Mouse (Mus musculus) inflammation-experienced regulatory T-cells, adult 6 months (primary cell): Measurements from ENCODE around the gene Rasa2. TPM values are rescaled to one million over a fixed set of nuclear protein-coding genes. Genes with fewer than 3 reads are reported as not detected.

Experiments
- ATAC-seq: one replicate; pipeline ENCODE4 v1.8.0; 2017
- polyA plus RNA-seq, 3 experiments: library from polyadenylated mRNA; unstranded; fragments of 100-300 nt; shearing (Covaris generic); gene quantifications; one replicate each; pipeline ENCODE4 v1.2.1; 2017

The Rasa2 gene
- polyA plus RNA-seq, 3 experiments from 2014 or later = 31.5 to 41.1 (median 34.3) TPM

- ATAC-seq = no peak
Observed at GRCm38 (mm10) chr9:96638508-96638907, 7.1 kb upstream of the Rasa2 start.

- no peak for ATAC-seq
Observed at GRCm38 (mm10) chr9:96637157-96637548, 5.7 kb upstream of the Rasa2 start.

DNA sequence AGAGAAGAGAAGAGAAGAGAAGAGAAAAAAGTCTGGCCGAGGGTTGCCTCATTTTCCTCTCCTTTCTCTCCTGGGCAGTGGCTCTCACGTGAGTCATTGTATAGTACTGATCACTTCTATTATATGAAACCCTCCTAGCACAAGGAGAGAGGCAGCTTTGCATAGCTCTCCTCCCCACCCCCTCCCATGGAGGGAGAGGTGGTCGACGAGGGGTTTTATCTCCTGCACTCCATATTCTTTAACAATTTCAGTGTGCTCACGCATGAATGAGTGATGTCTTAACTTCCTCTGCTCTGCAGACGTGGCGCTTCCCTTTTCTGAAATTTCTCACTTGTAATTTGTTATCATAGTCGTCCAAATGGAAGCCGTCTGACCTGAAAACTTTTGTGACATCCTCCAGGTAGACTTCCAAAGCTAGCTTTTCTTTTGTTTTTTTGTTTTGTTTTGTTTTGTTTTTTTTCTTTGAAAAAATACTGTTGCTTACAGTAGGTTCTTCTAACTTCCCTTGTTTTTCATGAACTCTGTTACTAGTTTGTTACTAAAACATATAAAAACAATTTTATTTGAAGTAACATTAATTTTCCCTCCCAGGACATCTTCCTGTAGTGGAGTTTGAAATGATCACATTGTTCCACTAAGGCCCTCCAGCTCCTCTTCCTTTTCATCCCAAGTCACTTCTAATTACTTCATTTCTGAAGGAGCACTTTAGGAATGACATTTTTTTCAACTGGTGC is 5.2 kb upstream of the Rasa2 start:
- ATAC-seq = no peak

DNA sequence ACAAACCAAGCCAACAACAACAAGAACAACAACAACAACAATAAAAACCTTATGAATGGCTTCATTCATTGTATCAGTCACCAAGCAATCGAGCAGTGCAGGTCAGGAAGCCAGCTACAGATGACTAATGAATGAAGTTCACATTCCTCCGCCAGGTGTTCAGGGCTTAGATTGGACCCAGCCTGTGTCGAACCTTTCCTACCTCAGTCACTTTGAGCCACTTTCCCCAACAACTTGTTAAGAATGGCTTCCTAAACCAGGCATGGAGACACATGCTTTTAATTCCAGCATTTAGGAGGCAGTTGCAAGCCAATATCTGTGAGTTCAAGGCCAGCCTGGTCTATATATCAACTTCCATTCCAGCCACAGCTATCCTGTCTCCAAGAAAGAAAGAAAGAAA is 4.5 kb upstream of the Rasa2 start:
- no peak for ATAC-seq

- ATAC-seq = no peak
Observed at GRCm38 (mm10) chr9:96635176-96635575, 3.8 kb upstream of the Rasa2 start.

- no peak for ATAC-seq
Observed at GRCm38 (mm10) chr9:96633771-96634170, 2.4 kb upstream of the Rasa2 start.

- ATAC-seq = no peak
Observed at GRCm38 (mm10) chr9:96632756-96633155, 1.3 kb upstream of the Rasa2 start.

- ATAC-seq = no peak
Observed at GRCm38 (mm10) chr9:96632073-96632690, 765 bp upstream of the Rasa2 start.

DNA sequence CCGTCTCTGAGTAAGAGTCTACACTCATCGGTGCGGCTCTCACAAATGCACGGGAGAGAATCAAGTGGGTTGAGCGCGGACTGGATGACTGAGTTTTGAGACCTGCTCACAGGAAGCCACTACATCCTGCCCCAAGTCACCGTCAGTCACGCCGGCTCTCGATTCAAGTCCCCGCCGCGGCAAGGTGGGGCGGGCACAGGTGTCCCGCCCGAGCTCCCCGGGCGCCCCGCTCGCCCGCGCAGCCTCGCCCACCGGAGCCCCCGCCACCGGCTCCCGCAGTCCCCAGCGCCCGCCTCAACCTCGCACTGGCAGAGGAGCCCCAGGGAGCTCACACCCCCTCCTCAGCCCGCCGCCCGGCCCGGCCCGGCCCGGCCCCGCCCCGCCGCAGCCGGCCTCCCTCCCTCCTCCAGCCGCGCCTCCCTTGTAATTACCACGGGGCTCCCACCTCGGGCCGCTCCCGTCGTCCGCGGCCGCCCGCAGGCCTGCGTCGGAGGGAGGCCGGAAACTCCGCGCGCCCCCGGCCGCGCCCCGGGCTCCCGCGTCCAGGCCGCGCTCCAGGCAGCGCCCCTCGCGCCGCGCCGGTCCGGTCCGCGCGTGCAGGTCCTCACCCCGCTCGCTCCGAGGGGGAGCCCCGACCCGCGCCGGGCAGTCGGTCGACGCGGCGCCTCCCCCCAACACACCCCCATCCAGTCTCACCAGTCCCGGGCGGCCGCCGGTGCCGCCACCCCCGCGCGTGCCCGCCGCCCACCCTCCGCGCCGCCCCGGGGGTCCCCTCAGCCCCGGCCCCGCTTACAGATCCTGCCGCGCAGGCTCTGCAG is 637 bp downstream of the Rasa2 start:
- peak; percentile 87 for ATAC-seq

GRCm38 (mm10) chr9:96629151-96629550 is 2.3 kb downstream of the Rasa2 start:
- ATAC-seq = no peak

- ATAC-seq = no peak
Observed at GRCm38 (mm10) chr9:96627557-96628085, 3.8 kb downstream of the Rasa2 start.

GRCm38 (mm10) chr9:96627042-96627441 is 4.4 kb downstream of the Rasa2 start:
- no peak for ATAC-seq

DNA sequence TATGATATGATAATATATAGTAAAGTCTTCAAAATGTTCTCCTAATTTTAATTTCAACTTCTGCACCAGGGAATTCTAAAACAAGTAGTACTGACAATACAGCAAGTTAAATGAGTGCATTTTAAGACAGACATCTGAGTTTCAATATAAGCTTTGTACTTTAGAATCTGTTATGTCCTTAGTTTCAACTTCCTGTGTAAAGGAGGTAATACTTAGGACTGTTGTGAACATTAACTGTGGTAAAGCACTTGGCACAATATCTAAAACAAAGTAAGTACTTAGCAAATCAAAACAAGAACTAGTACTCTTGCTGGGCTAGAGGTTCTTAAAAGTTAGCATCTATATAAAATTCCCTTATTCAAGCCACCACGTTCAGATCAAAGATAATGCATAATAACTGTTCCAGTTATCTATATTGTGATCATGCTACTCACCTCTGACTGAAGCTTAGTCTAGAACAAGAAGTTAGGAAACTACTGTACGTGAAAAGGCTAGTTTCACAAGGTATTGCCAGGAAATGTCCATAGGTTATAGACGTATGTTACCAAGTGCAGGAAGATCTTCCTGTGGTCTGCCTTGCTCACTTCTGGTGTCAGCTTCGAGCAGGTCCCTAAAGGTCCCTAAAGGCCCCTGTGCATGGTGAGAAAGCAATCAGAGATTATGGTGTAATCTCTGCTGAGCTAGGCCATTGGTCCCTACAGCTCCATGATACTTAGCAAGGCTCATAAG is 12.8 kb downstream of the Rasa2 start:
- peak; percentile 68 for ATAC-seq

GRCm38 (mm10) chr9:96612297-96612696 is 19.1 kb downstream of the Rasa2 start:
- peak; percentile 60 for ATAC-seq

DNA sequence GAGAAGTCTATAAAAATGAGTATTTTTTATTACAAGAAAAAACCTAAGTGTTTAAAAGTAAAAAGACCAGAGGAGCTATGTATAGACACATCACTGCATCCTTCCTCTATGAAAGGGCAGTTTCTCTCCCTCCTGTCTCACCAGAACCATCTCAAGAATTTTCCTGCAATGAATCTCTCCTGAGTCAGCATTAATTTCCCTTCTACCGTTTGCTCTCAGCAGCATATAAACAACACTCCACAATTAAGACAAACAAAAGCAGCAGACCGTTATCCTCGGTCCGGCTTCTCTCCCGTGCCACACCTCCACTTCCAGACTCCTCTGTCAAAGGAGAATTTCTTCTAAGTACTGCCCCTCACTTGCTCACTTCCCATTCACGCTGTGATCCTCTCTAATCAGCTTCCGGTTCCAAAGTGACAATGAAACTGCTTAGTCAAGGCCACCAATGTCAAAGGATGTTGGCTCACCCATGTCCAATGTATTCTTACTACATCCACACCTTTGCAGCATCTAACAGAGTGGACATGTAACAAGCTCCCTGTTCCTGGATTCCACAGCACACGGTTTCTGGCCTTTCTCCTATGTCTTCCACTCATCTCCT is 19.6 kb downstream of the Rasa2 start:
- ATAC-seq = peak; percentile 60

DNA sequence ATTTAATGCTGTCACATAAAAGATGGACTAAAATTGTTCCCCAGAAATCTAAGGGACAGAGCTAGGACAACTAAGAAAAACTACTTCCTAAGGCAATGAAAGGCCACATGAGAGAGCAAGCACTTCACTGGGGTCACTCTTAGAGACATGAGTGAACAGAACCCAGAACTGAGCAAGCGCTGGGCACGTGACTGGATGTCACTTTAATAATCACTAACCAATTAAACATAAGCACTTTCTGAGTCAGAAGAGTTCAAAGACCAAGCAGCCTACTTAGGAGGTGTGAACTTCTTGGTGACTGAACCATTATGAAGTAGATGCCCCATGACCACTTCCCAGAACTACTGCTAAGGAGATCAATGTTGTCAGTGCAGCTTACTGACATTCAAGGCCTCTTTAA is 20.6 kb downstream of the Rasa2 start:
- no peak for ATAC-seq

DNA sequence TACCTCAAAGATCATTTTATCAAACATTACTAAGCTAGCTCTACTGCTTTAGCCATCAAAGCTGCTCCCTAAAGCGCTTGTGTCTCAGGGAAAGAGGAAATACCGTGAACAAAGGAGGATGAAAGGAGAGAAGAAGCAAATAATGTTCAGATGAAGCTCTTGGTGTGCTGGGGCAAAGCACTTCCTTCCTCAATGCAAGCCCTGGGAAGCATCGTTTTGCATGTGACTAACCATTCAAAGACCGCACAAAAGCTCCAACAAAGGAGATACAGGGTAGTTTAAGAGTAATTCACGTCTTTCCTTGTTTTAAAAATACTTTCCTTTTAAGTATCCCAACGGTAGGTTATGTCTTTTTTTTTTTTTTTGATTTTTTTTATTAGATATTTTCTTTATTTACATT is 28.0 kb downstream of the Rasa2 start:
- no peak for ATAC-seq

DNA sequence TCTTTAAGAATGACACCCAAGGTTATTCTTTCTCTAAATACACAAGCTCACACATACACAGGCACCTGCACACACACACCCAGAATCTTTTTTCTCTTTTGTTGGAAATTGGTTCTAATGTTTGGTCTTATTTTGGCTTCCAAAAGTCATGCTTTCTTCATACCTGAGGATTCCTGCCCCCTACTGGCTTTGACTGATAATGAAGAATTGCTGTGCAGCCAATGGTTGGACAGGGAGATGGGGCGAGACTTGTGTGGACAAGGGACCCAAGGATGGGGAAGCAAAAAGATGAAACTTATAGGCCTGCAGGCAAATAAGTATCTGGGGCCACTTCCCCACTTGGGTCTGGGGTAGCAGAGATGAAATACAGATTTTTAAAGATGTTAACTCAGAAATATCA is 33.5 kb downstream of the Rasa2 start:
- ATAC-seq = no peak

DNA sequence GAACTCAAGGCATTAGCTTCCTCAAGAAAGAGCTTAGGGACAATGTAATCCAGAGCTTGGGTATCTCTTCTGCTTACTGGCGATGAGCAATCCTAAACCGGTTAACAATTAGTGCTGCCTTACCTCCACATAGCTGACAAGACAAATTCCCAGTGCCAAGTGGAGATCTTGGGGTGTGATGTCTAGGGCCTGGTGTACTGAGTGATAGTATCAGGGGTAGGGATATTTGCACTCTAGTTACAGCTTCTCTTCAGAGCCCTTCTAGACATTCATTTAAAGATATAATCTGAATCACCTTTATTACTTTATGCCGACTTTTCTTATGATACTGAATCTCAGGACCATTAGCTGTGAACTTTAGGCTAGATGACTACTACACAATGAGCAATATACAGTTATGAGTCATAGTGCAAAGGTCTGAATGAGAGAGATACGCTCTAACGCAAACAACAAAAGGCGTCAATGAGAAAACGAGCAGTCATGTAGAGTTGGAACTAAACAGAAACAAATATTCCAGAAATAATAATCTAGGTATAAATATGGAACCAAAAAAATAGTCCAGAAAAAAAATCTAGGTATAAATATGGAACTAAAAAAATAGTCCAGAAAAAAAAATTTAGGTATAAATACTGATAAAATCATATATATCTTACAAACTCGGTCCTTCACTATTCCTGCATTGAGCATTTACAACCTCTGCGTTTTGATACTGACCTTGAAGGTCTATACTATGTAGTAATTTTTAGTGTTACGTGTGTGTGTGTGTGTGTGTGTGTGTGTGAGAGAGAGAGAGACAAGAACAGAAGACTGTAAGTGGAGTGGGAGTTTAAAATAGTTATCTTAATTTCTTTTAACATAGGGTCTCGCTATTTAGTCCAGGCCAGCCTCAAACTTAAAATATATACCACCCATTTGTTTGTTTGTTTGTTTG is 38.5 kb downstream of the Rasa2 start:
- no peak for ATAC-seq

- no peak for ATAC-seq
Observed at GRCm38 (mm10) chr9:96589346-96589745, 42.1 kb downstream of the Rasa2 start.

- peak; percentile 39 for ATAC-seq
Observed at GRCm38 (mm10) chr9:96583496-96583895, 47.9 kb downstream of the Rasa2 start.
